Mouse (Mus musculus): ENCODE measurements around the gene Btbd18.

The Btbd18 gene

DNA sequence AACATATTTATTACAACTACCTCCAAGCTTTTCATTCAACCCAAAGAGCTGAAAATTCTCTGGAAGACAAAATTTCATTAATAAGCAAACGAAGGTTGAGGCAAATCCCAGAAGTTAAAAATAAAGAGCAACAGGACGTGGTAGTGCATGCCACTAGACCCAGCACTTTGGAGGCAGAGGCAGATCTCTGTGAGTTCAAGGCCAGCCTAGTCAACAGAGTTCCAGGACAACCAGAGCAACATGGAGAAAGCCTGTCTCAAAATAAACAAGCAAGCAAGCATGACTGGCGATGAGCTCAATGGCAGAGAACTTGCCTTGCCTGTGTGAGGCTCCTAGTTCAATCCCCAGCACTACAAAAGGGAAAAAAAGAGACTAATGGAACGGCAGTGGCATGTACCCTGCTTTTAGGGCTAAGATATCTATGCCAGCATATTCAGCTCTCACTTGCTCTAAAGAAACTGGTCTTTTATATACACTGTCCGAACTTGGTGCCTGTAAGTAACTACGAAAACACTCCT lies 11.8 kb upstream of the Btbd18 start:
- DNase-seq (ENCODE audit: low read depth), result no peak

DNA sequence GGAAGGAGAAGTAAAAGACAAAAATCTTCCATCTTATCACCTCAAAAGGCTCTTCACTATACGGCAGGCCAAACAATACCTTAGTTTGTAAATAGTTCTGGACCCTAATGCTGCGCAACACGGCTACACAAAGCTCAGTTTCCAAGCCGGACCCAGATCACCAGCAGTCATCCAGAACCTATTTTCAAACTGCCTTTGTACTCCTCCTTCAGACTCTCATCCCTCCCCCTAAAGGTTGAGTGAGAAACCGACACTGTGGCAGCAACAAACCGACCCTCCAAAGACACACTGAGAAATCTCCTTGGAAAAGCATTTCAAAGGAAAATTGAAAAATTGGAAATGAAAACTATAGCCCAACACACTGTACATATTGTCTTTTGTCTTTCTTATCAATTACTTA lies 10.5 kb upstream of the Btbd18 start:
- peak; percentile 43 for DNase-seq (ENCODE audit: low read depth)

DNA sequence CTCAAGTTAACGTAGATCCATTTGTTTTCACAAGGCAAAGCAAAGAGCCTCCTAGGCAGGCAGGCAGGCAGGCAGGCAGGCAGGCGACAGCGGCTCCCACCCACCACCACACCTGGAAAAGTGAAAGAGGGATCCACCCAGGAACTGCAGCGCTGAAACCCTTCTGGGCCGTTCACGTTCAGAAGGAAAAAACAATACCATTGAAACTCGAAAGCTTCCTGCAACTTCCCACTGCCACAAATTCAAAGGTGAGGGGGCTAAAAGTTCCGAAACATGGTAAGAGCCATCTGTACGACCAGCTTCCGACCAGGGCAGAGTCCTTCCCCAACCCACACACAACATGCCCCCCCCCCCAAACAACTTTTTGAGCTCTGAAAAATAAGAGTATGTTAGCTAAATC lies 9.2 kb upstream of the Btbd18 start:
- DNase-seq (ENCODE audit: low read depth), result peak; percentile 41

DNA sequence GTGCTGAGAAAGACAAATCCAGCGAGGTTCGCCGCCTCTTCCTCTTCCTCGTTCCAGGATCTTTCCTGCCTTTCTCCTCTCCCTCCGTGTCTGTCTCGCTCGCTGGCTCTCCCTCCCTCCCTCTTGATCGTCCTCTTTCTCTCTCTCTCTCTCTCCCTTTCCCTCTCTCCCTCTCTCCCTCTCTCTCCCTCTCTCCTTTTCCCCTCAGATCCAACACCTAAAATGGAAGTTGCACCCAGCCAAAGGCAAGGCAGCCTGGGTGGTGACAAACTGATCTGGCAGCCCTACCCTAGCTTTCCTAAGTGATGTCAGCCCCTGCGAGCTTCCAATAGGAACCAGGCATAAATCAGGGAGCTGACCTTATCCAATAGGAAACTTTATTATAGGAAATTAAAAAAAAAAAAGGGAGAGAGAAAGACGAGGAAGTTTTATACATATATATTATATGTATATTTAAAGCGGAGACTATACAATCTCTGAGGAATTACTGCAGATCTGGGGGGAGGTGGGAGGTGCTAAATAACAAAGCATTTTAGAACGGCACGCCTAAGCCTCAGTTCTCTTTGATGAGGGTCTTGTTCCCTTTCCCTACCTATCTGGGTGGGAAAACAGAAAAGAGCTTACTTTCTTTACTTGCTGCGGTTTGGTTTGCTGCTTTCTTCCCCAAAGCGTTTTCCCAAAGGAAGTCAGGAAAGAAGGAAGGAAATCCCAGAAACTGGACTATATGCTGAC lies 8.2 kb upstream of the Btbd18 start, which contains the start of gene Ctnnd1:
Ctnnd1 (minus strand) TSS at position 302 of the 732 bp plus-strand sequence.
- peak; percentile 96 for DNase-seq (ENCODE audit: low read depth)

DNA sequence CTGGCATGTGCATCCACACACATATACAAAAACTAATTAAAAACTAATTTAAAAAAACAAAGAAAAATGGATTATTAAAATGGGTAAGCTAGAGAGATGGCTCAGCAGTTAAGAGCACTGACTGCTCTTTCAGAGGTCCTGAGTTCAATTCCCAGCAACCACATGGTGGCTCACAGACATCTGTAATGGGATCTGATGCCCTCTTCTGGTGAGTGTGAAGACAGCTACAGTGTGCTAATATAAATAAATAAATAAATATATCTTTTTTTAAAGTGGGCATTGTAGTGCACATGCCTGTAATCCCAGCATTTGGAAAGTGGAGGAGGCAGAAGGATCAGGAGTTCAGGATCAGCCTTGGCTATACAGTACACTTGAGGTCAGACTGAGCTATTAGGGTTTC lies 5.5 kb upstream of the Btbd18 start:
- DNase-seq (ENCODE audit: low read depth), result no peak

DNA sequence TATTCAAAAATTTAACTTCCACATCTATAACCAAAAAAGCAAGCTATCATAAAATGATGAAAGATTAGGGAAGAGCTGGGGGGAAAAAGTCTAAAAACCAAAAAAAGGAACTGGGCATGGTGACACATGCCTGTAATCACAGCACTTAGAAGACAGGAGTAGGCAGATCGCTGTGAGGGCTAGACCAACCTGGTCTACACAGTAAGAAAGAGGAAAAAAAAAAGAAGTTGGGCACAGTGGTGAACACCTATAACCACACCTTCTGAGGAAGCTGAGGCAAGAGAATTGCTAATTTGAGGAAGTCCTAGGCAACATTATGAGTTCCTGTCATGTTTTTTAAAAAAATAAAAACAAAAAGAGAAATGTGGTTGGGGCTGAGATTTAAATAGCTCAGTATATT lies 3.0 kb upstream of the Btbd18 start:
- no peak for DNase-seq (ENCODE audit: low read depth)

DNA sequence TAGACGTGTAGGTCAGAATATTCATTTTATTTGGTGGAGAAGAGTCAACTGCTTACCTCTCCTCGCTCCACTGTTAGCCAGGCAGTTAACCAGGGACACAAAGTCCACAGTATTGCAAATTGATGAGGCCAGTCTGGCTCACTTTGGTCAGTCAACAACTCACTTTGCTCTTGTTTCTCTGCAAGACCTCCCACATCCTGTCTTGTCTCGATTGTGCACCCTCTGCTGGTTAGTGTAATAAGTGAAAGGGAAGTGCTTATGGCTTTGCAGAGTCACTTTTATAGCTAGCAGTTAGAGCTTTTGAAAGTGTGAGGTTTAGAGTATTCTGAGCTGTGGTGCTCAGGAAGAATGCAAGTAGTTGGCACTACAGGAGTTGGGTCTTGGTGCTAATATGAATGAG lies 1.4 kb downstream of the Btbd18 start:
- DNase-seq (ENCODE audit: low read depth), result peak; percentile 85

DNA sequence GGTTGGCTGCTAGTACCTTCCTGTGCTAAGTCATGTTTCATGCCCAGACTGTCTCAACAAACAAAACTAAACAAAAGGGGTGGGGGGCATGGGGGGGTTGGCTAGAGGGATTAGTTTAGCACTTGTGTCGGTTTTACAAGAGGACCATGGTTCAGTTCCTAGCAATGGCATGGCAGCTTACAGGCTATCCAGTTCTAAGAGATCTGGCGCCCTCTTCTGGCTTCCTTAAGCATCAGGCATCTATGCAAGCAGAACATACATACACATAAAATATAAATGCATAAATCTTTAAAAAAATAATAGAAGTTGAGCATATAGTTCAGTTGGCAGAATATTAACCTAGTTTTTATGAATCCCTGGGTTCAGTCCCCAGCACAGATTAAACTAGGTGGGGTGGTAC lies 4.0 kb downstream of the Btbd18 start:
- DNase-seq (ENCODE audit: low read depth), result peak; percentile 76

DNA sequence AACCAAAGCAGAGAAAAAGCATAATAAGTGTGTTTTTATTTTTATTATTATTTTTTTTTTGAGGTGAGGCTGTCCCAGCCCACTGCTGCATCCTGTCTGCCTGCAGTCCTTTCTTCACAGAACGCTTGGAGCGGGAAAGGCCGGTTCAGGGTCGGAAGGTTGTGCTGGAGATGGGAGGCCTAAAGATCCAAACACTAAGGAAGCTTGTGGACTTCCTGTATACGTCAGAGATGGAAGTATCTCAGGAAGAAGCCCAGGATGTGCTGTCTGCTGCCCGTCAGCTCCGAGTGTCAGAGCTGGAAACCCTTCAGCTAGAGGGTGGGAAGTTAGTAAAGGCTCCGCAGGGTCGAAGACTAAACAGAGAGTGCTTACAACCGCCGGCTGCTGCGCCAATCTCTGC lies 7.2 kb downstream of the Btbd18 start:
- DNase-seq (ENCODE audit: low read depth), result no peak

DNA sequence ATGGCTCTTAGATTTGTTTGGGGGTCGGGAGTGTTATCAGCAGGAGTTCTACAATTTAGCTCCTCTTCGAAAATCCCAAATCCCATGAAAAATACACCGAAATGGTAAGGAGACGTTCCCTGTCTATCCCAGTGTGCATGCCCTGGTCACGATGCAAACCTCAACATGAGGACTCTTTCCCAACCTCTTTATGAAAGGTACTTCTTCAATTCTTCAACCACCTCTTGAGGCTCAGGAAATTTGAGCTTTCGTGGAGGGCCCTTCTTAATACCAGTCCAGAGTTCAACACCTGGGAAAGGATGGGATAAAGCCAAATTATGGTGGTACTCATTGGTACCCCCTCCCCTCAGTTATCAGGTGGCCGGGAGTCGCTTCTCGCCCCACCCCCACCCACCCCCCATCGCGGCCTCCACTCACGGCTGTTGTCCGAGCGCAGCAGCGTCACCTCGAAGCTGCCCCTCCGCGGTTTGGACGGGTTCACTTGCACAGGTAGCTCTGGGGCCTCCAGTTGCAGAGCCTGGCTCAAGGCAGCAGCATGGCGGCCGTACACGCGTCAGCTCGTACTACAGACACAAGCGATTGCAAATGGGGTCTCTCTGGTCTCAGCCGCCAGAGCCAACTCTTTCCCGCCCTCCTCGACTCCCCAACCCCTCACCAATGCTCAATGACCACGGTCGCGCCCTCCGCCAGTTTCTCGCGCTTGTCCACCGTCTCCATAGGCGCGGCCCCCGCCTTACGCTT lies 11.1 kb downstream of the Btbd18 start:
- DNase-seq (ENCODE audit: low read depth), result peak; percentile 42

DNA sequence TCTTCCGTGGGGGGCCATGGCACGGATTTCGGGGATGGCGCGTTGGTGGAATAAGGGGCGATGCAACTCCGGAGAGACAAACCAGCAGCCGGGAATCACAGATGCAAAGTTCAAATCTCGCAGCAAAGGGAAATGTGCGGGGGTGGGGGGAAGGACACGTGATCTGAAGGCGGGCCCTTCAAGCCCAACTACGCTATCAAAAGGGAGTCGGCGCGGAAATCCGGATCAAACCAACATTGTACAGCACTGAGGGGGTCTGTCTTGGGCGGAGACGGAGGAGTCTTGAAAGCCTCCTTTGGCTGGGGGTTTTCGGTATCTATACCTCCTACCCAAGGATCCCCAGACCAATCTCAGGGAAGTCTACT lies 11.7 kb downstream of the Btbd18 start, which contains the start of gene Selenoh:
Selenoh (minus strand) TSS at position 202 of the 365 bp plus-strand sequence.
- DNase-seq (ENCODE audit: low read depth), result peak; percentile 93

DNA sequence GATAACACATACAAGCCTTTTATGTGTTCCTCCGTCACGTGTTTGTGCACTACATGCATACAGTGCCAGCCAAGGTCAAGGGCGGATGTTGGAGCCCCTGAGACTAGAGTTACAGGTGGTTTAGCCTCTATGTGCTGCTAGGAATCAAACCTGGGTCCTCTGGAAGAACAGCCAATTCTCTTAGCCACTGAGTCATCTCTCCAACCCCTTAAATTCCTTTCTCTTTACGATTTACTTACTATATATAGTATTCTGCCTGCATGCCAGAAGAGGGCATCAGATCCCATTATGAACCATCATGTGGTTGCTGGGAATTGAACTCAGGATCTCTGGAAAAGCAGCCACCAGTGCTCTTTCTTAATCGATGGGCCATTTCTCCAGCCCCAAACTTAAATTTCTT lies 12.7 kb downstream of the Btbd18 start:
- peak; percentile 50 for DNase-seq (ENCODE audit: low read depth)

DNA sequence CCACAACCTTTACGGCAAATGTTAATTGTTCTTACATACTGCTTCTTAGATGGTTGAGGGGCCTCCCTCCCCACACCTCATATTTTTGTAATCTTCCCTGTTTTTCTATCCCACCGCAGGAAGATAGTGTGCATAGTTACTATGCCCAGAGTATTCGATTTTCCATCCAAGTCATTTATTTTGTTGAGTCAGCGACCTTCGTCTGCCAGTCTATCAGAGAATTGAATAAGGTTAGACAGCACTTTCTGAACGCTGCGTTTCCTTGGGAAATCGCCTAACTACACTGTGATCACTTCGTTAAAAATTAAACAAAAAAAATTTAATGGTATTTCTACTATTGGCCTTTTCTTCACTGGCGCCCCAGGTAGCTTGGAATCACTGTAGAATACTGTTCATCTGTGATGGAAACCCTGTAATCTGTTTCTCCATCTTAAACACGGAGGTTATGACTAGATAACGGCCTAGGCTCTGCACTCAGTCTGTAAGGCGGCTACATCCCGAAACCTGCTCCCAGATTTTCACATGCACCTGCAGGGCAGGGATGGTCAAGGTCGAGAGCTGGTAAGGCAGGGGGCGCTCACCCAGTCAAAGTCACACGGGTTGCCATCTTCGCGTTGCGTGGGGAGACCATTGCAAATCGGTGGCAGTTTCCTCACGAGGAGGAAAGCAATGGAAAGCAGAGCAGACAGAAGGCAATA lies 18.5 kb downstream of the Btbd18 start:
- no peak for DNase-seq (ENCODE audit: low read depth)

DNA sequence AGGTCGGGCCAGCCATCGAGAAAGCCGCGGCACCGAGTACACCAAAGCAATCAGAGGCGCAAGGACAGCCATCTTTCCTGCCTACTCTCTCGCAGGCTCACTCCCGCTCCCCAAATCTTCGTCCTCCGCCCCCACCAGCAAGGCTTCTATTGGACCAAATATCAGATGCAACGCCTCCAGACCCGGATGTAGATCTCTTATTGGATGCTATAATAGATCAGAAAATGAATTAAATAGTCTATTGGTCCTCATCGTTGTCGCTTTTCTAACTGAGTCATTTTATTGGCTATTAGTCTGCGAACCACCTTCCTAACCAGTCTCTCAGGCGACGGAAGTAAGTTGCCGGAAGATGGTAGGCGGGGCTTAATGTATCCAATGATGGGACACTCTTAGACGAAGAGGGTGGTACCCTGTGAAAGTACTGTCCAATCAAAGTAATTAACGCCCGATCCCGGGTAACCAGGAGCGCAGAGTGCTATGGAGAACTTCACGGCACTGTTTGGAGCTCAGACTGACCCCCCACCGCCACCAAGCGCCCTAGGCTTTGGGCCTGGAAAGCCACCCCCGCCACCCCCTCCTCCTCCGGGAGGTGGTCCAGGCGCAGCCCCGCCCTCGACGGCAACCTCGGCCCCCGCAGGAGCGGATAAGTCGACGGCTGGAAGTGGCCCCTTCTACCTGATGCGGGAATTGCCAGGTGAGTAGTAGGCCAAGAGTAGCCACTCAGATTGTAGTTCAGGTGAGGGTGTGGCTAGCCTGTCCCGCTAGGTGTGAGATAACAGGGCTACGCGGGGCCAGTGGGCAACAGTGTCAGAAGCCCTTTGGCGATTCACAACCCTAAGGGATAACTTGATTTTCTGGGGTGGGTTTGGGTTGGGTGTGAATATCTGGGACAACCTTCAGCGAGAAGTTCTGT lies 19.3 kb downstream of the Btbd18 start, which contains the start of the genes Gm28635 and Med19:
Gm28635 (minus strand) TSS at position 74 of the 913 bp plus-strand sequence.
Med19 (plus strand) TSS at position 435 of the 913 bp plus-strand sequence.
- peak; percentile 98 for DNase-seq (ENCODE audit: low read depth)

DNA sequence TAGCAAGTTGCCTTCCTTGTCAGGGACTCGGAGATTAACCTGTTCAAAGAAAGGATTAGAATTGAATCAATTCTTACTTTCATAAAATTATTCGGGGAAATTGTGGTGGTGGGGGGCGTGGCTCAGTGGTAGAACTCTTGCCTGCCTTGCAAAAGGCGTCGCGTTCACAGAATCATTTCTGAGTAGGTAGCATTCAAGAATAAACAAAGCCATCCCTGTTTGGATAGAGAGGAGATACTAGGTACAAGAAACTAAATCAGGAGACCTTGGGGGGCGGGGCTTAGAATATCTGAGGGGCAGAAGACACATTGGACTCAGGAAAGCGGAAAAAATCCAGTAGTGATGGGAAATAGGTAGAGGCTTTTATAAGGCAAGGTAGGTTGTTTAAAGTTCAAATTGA lies 20.1 kb downstream of the Btbd18 start, which contains the start of gene Tmx2:
Tmx2 (minus strand) TSS at position 125 of the 400 bp plus-strand sequence.
- peak; percentile 9 for DNase-seq (ENCODE audit: low read depth)

DNA sequence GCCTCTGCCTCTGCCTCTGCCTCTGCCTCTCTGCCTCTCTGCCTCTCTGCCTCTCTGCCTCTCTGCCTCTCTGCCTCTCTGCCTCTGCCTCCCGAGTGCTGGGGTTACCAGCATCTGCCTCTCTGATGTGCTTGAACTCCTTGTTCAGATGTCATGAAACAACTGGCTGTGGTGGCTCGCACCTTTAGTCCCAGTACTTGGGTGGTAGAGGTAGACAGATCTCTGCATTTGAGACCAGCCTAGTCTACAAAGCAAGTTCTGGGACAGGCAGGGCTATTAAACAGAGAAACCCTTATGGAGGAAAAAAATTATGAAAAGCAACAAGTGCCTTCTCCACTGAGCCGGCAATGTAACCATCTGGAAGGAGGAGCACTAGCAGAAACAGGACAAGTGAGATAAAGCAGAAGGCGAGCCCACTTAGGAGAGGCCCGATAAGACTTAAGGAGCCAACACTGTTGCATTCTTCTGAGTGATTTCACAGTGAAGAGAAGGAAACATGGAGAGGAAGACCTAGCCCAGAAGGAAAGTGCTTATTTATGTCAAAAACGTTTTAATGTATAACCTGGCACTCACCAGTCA lies 23.8 kb downstream of the Btbd18 start:
- DNase-seq (ENCODE audit: low read depth), result no peak

DNA sequence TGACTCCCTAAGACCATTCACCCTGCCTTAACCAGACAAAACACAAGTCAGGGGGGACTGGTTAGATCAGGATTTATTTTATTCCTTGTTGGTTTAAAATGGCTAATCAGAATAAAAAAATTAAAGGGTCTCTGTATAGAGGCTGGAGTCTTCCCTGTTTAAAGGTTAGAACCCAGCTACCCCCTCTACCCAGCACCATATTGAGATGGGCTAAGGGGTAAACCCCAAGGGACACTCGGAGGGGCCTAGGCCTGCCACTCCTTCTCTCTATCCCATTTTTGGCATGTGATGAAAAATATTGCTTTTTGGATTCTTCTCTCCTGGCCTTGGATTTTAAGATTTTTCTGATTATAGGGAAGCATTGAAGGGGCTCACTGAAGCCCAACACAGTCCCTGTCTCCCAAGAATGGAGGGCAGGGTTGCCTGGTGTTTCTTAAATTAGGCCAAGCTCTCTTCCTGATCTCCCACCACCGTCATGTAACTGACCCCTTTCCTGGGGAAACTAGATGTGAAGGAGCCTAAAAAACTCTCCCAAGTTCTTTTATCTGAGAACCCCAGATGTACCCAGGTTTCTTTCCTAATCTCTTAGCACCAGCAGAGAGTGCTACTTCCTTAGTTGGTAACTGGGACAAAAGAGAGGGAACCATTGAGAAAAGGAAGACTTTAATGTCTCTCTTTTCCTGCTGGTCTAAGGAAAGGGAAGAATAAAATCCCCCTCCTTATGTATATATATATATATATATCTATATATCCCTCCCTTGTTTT lies 29.4 kb downstream of the Btbd18 start:
- DNase-seq (ENCODE audit: low read depth), result no peak

DNA sequence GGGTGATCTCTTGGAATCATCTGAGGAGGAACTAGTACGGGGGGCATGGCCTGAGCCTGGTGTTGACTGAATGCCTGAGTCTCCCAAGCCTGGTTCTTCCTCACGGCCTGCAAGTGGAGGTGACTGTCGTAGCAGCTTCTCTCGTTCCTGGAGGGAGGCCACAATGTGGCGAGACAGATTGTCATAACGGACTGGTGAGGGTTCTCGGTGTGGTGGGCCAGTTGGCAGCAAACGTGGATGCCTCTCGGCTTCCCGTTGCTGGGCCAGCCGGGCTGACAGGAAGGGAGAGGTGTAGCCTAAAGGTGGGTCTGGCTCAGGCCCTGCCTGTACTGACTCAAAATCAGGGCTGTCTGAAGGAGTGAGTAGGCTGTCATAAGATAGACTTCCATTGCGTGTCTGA lies 31.2 kb downstream of the Btbd18 start:
- DNase-seq (ENCODE audit: low read depth), result no peak

DNA sequence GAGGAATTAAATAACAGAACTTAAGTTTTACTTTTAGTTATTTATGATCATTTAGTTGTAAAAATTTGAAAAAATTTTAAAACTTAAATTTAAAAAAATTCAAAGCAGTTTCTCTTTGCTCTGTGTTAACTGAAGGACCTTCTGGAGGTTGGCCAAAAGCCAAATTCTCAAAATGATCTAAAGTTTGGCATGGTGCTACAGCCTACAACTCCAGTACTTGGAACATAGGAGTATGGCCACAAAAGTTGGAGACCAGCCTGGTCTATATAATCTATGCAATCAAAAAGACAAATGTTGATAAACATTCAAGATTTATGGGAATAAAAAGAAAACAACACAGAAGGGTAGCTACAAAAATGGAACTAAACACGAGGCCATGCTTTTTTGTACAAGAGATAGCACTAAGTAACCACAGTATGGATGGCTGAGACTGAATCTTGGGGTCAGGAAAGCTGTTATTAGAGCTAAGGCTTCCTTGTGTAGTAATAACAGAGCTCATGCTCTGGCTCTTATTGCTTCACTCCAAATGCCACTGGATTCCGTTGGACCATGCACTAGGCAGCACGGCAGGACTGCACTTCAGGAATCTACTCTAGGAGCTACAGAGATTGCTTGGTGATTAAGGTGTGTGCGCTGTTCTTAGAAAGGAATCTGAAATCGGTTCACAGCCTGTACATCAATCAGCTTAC lies 36.3 kb downstream of the Btbd18 start:
- DNase-seq (ENCODE audit: low read depth), result no peak

DNA sequence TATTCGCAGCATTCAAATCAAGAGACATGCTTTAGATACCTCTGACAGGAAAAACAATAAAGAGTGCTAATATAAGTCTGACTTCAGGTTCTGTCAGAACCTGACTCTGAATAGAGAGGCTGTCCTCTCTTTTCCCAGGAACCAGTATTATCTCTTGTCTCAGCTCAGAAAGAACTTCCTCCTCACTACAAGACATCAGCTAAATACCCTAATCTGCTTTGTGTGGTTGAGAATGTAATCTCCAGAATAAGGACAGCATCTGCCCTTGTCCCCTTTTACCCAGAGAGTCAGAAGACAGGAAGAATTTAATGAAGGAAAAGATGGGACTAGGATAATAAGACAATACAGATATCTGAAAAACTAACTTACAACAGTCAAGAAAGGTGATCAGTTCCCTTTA lies 44.6 kb downstream of the Btbd18 start:
- DNase-seq (ENCODE audit: low read depth), result no peak
